Mouse (Mus musculus): Measurements from ENCODE around the gene Gpr84. TPM values are rescaled to one million over a fixed set of nuclear protein-coding genes. Genes with fewer than 3 reads are reported as not detected.
A peak's percentile ranks its signal among the peaks of the same experiment; 100 is the strongest.

Gene Gpr84
- total and polyA plus RNA-seq, 2 experiments from 2014 or later: 0.27 to 0.37 TPM

DNA sequence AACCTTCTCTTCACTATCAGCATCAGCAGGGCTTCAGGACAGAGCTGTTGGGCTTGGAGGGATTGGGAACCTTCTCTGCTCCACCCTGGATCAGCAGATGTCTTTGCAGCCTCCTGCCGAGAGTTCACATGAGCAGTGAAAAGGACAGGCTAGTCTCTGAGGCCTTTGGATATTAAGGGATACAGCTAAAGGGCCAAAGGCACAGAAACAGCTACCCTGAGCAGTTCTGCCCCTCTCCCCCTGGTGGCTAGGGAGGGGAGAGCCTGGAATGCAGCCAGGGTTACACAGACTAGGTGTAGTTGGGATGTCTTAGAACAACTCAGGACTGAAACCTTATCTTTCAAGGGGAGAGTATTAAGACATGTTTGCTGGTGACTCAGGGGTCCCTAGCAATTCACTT lies 10.7 kb upstream of the Gpr84 start:
- TF ChIP-seq CTCF (IDR thresholded peaks at IDR 0.05): peak; percentile 61
- ATAC-seq (ENCODE audit: low FRiP score) (no peak), DNase-seq (ENCODE audit: low spot score) (no peak)
- no peak overlapping the region for H3K27ac ChIP-seq (ENCODE audit: low read depth, low read length)
- H3K4me2 ChIP-seq (ENCODE audit: low read depth, low read length, poor library complexity, severe bottlenecking): no peak overlapping the region
- H3K4me1 ChIP-seq (ENCODE audit: insufficient read depth, low read length): peaks cover 7% of the 10 kb centered on the region
- H3K9ac ChIP-seq (replicated peaks; ENCODE audit: low read length, poor library complexity, severe bottlenecking): no peak overlapping the region
- no peak overlapping the region for H3K4me3 ChIP-seq (ENCODE audit: low read depth, low read length)
- H3K9me3 ChIP-seq (ENCODE audit: low read length): no peaks in the 10 kb centered on the region
- 65% methylated on average over 1 of the region's 1 CpGs for WGBS
- peaks cover 28% of the 10 kb centered on the region for H3K36me3 ChIP-seq (ENCODE audit: insufficient read depth, low read length)
- H3K27me3 ChIP-seq (ENCODE audit: insufficient read depth, low read length): no peaks in the 10 kb centered on the region

DNA sequence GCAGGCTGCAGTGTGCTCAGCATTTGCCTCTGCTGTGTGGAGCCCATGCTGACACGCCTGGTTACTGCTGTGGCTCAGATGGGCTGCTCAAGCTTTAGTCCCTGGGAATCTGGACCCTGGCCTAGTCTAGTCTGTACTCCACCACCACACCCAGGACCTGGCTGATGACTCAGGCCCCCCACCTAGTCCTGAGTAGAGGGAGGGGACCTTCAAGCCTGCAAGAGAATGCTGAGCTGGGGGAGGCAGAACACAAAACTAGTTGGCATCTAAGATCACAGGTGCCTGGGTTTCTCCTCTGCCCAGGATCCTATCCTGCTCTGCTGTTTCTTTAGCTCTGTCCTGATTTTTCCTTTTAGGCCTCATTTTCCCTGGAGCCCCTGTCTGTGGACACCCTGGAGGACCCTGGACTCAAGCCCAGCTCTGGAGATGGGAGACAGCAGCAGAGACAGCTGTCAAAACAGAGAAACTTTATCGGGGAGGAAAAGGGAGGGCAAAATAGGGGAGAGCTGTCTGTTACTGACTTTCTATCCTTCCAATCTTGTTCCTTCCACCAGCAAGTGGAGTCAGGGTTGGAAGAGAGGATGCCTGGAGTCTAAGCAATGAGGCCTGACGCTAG lies 7.9 kb upstream of the Gpr84 start:
- H3K9me3 ChIP-seq (ENCODE audit: low read length): no peaks in the 10 kb centered on the region
- no peak overlapping the region for H3K27ac ChIP-seq (ENCODE audit: low read depth, low read length)
- H3K4me1 ChIP-seq (ENCODE audit: insufficient read depth, low read length): peaks cover 7% of the 10 kb centered on the region
- ATAC-seq (ENCODE audit: low FRiP score): no peak
- 76% methylated on average over 3 of the region's 3 CpGs for WGBS
- no peak for DNase-seq (ENCODE audit: low spot score)
- no peaks in the 10 kb centered on the region for H3K27me3 ChIP-seq (ENCODE audit: insufficient read depth, low read length)
- H3K4me2 ChIP-seq (ENCODE audit: low read depth, low read length, poor library complexity, severe bottlenecking): no peak overlapping the region
- TF ChIP-seq CTCF (IDR thresholded peaks at IDR 0.05): no peak
- no peak overlapping the region for H3K4me3 ChIP-seq (ENCODE audit: low read depth, low read length)
- no peak overlapping the region for H3K9ac ChIP-seq (replicated peaks; ENCODE audit: low read length, poor library complexity, severe bottlenecking)
- peaks cover 30% of the 10 kb centered on the region for H3K36me3 ChIP-seq (ENCODE audit: insufficient read depth, low read length)

DNA sequence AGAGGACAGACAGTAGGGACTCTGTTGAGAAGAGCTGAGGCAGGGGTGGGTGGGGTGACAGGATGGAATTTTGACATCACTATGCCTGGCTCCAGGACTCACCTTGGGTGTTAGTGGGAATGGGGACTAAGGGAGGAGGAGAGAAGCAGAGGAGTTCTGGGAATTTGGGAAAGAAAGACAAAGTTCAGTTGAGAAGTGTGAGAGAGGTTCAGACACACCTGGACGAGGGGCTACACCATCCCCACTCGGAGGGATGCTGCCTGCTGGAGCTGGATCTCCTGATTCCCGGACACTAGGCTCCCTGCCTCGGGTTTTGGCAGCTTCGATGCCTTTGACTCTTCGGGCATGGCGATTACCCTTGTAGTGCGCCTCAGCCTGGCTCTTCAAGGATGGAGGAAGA lies 7.3 kb upstream of the Gpr84 start:
- WGBS: 83% methylated on average over 8 of the region's 8 CpGs
- ATAC-seq (ENCODE audit: low FRiP score) (no peak), DNase-seq (ENCODE audit: low spot score) (no peak)
- Histone ChIP-seq H3K27ac (ENCODE audit: low read depth, low read length) (no peak overlapping the region), H3K9me3 (ENCODE audit: low read length) (no peaks in the 10 kb centered on the region), H3K4me2 (ENCODE audit: low read depth, low read length, poor library complexity, severe bottlenecking) (no peak overlapping the region), H3K4me3 (ENCODE audit: low read depth, low read length) (no peak overlapping the region), H3K36me3 (ENCODE audit: insufficient read depth, low read length) (peaks cover 30% of the 10 kb centered on the region), H3K27me3 (ENCODE audit: insufficient read depth, low read length) (no peaks in the 10 kb centered on the region), H3K4me1 (ENCODE audit: insufficient read depth, low read length) (peaks cover 7% of the 10 kb centered on the region), H3K9ac (replicated peaks; ENCODE audit: low read length, poor library complexity, severe bottlenecking) (no peak overlapping the region)
- TF ChIP-seq CTCF (IDR thresholded peaks at IDR 0.05): no peak

DNA sequence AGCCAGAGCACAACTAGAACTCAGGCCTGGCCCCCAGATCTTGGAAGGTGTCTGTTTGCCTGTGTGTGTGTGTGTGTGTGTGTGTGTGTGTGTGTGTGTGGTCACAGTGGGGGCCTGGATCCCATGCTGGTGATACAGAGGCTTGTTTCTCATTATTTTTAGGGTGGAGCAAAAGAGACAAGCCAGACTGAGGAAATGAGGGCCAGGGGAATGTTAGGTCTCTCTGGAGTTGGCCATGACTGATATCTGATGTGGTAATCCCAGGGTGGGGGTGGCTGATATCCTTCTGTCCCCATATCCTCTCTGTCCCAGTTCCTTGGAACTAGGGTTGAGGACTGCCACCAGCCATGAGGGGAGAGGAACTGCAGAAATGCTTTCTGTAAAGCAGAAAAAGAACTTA lies 6.7 kb upstream of the Gpr84 start:
- peaks cover 30% of the 10 kb centered on the region for H3K36me3 ChIP-seq (ENCODE audit: insufficient read depth, low read length)
- TF ChIP-seq CTCF (IDR thresholded peaks at IDR 0.05): no peak
- no peak overlapping the region for H3K4me2 ChIP-seq (ENCODE audit: low read depth, low read length, poor library complexity, severe bottlenecking)
- H3K9ac ChIP-seq (replicated peaks; ENCODE audit: low read length, poor library complexity, severe bottlenecking): no peak overlapping the region
- no peak for DNase-seq (ENCODE audit: low spot score)
- H3K27me3 ChIP-seq (ENCODE audit: insufficient read depth, low read length): no peaks in the 10 kb centered on the region
- peaks cover 2% of the 10 kb centered on the region for H3K4me1 ChIP-seq (ENCODE audit: insufficient read depth, low read length)
- no peak overlapping the region for H3K27ac ChIP-seq (ENCODE audit: low read depth, low read length)
- no peak for ATAC-seq (ENCODE audit: low FRiP score)
- H3K4me3 ChIP-seq (ENCODE audit: low read depth, low read length): no peak overlapping the region
- H3K9me3 ChIP-seq (ENCODE audit: low read length): no peaks in the 10 kb centered on the region

DNA sequence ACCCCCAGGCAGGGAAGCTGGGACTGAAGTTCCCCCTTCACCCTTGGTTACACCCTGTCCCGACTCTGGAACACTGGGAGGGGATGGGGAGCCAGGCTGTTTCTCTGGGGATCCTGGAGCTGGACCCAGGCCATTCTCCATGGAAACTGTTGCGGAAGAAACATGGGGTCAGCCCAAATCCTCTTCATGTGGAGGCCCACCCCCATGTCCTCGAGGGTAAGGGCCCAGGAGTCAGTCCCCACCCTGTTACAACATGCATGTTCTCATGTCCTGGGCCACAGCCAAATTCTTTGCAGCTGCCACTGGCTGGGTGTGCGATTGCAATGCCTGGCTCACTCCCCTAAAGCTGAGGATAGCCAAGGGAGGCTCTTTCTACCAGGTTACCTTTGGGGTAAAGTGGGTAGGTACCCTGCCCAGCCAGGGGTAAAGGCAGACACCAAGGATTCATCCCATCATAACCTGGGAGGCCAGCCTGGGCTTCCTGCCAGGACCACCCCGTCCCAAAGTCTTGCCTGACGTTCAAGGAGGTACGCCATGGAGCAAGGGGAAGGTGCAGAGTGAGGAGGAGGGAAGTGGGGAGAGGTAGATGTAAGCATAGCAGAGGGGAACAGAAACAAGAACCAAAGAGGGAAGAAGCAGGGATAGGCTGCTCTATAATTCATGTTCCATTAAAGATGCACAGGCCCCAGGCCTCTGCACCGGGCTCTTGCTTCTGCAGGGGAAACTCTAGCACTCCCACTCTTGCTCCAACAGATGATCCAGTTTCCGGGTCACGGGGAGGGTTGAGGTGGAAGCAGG lies 5.8 kb upstream of the Gpr84 start:
- 74% methylated on average over 10 of the region's 10 CpGs for WGBS
- Histone ChIP-seq H3K27me3 (ENCODE audit: insufficient read depth, low read length) (no peaks in the 10 kb centered on the region), H3K4me1 (ENCODE audit: insufficient read depth, low read length) (no peaks in the 10 kb centered on the region)

DNA sequence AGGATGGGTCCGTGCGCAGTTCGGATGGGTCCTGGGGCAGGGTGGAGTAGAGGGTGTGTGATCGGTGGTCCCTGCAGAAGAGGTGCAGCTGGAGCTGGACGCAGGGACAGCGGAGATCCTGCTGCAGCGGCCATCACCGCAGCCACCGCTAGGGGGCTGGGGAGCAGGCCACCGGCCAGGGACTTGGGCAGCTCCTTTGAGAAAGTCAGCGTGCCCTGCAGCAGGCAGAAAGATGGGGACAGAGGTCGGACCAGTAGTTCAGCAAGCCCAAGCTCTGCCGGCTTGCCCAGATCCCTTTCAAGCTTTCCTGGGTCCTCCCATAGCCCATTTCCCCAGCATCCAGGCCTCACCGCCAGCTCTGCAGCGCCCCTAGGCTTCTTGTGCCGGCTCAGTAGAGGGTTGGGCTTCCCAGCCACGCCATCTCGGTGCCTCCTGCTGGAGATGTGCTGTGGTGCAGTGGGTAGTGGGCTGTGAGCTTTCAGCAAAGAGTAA lies 4.6 kb upstream of the Gpr84 start:
- Histone ChIP-seq H3K27me3 (ENCODE audit: insufficient read depth, low read length) (no peaks in the 10 kb centered on the region), H3K4me2 (ENCODE audit: low read depth, low read length, poor library complexity, severe bottlenecking) (peak overlapping the region; percentile 36), H3K9me3 (ENCODE audit: low read length) (no peaks in the 10 kb centered on the region), H3K4me1 (ENCODE audit: insufficient read depth, low read length) (no peaks in the 10 kb centered on the region), H3K27ac (ENCODE audit: low read depth, low read length) (no peak overlapping the region; the same call in 1 of the 2 replicates), H3K36me3 (ENCODE audit: insufficient read depth, low read length) (peaks cover 30% of the 10 kb centered on the region), H3K9ac (replicated peaks; ENCODE audit: low read length, poor library complexity, severe bottlenecking) (no peak overlapping the region), H3K4me3 (ENCODE audit: low read depth, low read length) (no peak overlapping the region)
- TF ChIP-seq CTCF (IDR thresholded peaks at IDR 0.05): peak; percentile 79
- 5% methylated on average over 18 of the region's 18 CpGs for WGBS
- peak; percentile 81 for DNase-seq (ENCODE audit: low spot score)
- peak; percentile 84 for ATAC-seq (ENCODE audit: low FRiP score)

More for the DNA sequence above, 5.8 kb upstream of the Gpr84 start:
- Histone ChIP-seq H3K4me2 (ENCODE audit: low read depth, low read length, poor library complexity, severe bottlenecking) (no peak overlapping the region), H3K4me3 (ENCODE audit: low read depth, low read length) (no peak overlapping the region), H3K27ac (ENCODE audit: low read depth, low read length) (no peak overlapping the region), H3K9me3 (ENCODE audit: low read length) (no peaks in the 10 kb centered on the region), H3K36me3 (ENCODE audit: insufficient read depth, low read length) (peaks cover 30% of the 10 kb centered on the region), H3K9ac (replicated peaks; ENCODE audit: low read length, poor library complexity, severe bottlenecking) (no peak overlapping the region)
- no peak for TF ChIP-seq CTCF (IDR thresholded peaks at IDR 0.05)
- DNase-seq (ENCODE audit: low spot score) (no peak), ATAC-seq (ENCODE audit: low FRiP score) (no peak)

Measured in midbrain, postnatal 0 days (tissue).